Mouse (Mus musculus) testis, adult 2 months (tissue): Measurements from ENCODE around the gene Iqsec1.

Source experiments
- CTCF ChIP-seq: fragments of 200-500 bp; IDR thresholded peaks from 2 replicates; pipeline ENCODE4 v1.5.1; 2012; ENCODE audit warnings: low read depth, mild to moderate bottlenecking, inconsistent platforms, low read length, moderate library complexity; ENCODE audit not compliant: control insufficient read depth, insufficient read depth, insufficient replicate concordance
- POLR2A ChIP-seq: fragments of 200-500 bp; IDR thresholded peaks from 2 replicates; pipeline ENCODE4 v1.6.1; 2012; ENCODE audit warnings: low read depth, mild to moderate bottlenecking, inconsistent platforms, low read length, moderate library complexity; ENCODE audit not compliant: control insufficient read depth

GRCm38 (mm10) chr6:90621584-90621890, 366.9 kb downstream of the Iqsec1 start:
- TF ChIP-seq CTCF (no peak), POLR2A (no peak)
